Mouse (Mus musculus) right cerebral cortex, postnatal 25 days (tissue): Measurements from ENCODE around the gene Creb3.
"Not testable (repeated sequence)": the region's sequence is repeated elsewhere in the genome, so short reads cannot be mapped to it uniquely, and the experiment has no call there.

Source experiments
- DNase-seq: peaks from one replicate; pipeline ENCODE4 v3.0.0; 2022

The Creb3 gene

DNA sequence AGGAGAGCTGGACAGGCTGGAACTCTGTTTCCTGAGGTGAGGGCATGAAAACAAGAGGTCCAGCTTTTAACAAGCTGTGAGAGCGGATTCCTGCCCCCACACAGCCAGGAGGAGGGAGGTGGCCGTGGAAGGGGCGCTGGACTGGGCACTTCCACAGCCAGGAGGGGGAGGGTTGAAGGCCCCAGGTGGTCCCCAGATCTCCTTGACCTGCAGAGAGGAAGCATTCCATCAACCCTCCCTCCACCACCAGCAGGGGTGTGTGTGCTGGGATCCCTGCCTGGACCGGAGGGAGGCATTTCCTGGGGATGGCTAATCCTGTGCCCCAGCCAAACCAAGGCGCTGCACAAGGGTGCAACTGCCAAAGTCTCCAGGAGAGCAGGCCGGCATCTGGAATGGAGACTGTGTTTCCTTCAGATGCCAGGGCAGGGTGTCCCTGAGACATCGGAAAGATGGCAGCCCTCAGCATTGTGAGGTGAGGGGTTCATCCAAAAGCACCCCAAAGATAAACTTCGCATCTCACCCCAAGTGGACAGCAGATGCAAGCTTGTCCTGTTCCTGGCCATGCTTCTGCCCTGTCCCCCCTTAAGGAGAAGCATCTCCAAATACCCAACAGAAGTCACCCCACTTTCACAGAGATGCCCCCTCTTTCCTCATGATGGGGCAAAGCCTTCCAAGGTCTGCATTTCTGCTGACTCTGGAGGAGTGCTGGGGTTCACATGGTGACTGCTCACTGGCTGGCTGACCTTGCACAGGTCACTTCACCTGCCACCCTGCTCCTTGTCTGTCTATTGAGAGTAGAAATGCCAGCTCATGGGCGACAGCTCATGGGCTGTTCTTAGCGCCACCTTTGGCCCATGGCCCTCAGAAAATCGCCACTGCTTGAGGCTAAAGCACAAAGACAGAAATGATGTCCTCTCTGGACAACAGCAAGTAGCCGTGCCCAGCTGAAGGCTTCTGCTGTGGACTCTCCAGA, 22.6 kb downstream of the Creb3 start, which contains the start of gene Msmp:
TSS of gene Msmp (minus strand) at position 51 of the 973 bp plus-strand sequence.
- no peak for DNase-seq

DNA sequence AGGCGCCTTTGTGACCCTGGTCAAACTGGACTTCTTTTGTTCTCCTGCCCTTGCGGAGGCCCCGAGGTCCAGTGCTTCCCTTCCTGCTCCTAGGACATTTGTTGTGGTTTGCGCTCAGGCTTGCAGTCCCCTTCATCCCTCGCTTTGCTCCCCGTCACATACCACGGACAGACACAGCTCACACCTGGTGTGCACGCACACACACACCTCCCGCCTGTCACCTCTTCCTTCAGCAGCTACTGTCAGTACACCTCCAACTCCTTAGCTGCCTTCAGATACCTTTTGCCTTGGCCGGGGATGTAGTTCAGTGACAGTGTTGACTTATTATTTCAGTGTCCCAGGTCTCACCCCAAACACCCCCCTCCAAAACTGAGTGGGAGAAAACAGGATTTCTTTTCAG, 23.6 kb downstream of the Creb3 start:
- no peak for DNase-seq

DNA sequence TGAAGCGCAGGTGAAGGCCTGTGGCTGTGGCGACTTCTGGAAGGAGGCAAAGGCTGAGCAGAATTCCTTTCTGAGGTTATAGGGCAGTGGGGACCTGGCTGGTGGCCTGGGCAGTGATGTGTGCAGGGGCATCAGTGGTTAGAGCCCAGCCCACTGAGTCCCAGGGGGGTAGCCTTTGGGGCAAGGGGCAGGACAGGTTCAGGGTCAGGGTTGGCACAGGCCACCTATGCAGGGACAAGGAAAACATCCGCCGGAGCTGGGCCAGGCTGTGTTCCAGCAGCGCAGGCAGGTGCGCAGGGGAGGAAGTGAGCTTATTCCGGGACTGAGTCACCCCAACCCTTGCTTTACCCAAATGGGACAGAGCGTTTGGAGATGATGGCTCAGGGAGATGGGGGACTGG, 24.3 kb downstream of the Creb3 start:
- DNase-seq, result no peak

DNA sequence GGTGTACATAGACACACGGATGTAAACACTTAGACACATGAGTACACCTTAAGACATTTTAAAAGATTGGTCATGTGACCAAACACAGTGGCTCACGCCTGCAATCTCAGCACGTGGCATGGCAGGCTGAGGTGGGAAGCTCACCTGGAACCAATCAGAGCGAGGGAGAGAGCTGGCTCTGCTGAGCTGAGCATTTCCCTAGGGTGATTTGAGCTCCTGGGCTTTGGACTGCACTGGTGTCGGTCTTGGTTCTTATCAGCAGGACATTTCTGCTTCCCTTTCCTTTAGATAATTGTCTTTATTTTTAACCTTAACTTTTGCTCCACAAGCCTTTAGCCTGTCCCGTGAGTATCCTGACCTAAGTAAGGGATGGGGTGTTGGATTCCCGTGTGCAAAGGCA, 25.5 kb downstream of the Creb3 start:
- no peak for DNase-seq

DNA sequence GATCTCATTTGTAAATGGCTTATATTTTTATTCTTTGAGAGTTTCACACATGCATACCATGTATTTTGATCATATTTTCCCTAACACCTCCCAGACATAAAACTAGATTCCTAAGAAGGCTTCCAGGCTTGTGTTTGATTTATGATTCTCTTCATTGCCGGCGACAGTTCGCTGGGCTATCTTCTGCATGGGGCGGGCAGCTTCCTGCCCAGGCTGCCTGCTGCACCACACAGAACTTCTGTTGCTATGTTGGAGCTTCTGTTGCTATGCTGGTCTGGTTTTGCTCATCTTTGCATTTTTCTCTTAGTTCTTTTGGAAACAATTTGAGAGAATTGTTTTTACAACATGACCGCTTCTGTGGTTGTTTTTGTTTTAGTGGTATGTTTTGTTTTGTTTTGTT, 29.4 kb downstream of the Creb3 start:
- no peak for DNase-seq

DNA sequence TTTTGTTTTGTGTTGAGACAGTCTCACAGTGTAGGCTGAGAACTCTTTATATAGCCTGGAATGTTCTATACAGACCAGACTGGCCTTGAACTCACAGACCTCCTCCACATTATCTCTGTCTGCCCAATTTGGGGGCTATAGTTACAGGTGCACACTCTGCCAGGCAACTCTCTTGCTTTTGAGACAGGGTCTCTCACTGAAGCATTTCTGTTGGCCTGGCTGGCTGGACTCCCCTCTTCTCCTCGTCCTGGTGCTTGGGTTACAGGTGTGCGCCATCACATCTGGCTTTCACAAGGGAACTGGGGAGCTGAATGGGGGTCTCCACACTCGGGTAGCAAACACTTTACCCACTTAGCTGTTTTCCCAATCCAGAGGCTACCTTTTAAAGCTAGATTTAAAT, 29.8 kb downstream of the Creb3 start:
- DNase-seq, result no peak

DNA sequence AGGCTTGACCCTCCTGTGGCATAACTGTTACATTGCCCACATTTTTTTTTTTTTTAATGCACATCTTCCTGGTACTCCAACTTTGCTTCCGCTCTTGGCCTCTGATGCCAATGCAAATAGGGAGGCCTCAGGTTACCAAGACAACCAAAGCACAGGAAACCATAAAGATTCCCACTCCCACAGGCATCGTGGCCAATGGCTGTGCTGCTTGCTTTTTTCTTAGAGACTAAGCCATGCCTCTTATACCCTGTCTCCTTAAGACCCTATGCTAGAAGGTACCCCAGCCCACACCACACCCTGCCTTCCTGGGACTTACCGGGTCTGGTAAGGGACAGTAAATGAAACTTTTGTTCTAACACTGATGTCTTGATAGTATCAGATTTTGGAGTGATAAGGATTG, 31.3 kb downstream of the Creb3 start:
- no peak for DNase-seq

DNA sequence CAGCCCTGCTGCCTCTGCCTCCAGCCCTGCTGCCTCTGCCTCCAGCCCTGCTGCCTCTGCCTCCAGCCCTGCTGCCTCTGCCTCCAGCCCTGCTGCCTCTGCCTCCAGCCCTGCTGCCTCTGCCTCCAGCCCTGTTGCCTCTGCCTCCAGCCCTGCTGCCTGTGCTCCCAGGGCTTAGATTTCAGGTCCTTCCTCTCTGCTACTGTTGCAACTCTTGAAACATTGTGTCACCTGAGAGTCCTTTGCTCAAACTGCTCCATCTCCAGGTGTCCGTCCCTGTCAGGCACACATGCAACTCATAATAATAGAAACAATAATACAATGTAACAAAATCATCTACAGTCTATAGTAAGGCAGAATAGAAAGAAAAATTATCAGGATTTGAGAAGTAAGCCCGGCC, 34.5 kb downstream of the Creb3 start:
- not testable (repeated sequence) for DNase-seq

DNA sequence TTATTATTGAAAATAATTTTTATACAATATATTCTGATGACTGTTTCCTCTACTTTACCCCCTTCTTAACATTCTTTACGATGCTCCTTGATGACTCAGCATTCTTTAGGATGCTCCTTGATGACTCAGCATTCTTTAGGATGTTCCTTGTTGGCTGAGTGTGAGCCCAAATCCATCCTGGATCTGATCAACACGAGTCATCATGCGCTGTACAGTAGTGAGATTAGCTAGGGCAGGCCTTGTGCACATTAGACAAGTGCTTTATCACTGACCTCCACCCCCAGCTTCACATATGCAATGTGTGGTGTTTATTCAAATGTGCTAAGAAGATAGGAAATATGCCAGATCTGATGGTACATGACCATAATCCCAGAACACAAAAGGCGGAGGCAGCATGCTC, 36.1 kb downstream of the Creb3 start:
- DNase-seq, result no peak

DNA sequence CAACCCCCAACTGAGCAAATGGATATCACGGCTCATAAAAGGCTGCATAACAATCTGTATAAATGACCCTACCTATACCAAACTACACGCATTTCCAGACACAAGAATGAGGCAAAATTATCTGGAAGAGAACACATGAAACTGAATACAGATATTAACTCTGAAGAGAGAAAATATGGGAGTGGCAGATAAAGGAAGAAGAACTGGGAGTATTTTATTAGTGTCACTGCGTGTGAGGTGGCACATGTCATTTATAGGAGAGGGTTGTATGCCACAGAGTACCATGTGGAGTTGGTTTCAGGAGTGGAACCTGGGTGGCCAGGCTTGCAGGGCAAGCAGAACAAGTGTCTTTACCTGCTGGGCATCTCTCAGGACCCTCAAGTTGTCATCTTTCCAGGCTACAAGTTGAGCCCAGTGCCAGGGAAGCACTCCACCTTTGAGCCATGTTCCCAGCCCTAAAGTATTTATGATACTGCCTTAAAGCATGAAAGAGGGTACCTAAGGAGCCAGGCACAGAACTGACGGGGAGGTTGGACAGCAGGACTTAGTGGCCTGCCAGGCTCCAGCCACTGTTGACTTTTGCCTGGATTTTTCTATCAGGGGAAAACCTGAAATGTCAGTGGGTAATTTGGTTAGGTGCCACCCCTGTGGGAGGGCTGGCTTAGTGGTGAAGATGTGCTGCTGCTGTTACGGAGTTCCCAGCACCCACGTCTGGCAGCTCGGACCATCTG, 36.7 kb downstream of the Creb3 start:
- no peak for DNase-seq

DNA sequence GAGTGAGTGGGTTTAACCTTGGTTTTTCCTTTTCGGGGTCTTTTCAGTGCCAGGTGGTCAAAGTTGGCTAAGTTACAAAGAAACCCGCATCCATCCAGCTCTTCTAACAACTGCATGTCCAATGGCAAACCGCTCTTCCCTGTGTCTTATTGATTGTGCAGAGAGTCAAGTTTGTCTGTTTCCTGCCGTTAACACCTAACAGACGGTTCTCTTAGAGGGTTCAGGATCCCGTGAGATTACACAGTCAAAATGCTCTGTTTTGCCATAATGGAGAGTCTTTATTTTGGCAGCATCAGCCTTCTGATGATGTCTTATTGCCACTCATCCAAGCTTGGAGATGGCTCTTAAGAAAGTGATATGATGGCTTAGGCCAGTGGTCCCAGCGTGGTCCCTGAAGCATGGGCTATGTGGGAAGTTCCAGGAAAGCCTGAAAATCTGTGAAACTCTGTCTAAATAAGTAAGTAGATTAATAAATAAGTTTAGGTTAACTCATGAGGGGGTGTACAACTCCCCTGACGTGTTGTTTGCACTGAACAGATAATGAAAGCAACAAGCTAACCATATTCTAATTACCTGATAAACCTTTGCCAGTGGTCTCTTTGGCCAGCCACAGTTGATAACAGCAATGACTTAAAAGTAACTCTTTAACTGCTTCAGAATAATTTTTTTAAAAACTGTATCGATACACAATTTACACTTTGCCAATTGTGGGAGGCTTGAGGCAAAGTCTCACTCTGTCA, 38.2 kb downstream of the Creb3 start:
- DNase-seq, result no peak

DNA sequence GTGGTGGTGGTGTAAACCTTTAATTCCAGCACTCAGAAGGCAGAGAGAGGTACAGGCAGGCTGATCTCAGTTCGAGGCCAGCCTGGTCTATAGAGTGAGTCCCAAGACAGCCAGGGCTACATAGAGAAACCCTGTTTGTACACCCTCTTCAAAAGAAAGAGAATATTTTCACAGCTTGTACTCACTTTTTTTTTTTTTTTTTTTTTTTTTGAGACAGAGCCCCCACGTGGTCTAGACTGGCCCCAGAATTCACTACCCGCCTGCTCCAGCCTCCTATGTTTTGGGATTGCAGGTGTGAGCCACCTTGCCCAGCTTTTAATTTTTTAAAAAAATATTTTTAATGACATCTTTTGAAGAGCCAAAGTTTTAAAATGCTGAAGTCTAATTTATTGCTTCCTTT, 42.0 kb downstream of the Creb3 start:
- no peak for DNase-seq

DNA sequence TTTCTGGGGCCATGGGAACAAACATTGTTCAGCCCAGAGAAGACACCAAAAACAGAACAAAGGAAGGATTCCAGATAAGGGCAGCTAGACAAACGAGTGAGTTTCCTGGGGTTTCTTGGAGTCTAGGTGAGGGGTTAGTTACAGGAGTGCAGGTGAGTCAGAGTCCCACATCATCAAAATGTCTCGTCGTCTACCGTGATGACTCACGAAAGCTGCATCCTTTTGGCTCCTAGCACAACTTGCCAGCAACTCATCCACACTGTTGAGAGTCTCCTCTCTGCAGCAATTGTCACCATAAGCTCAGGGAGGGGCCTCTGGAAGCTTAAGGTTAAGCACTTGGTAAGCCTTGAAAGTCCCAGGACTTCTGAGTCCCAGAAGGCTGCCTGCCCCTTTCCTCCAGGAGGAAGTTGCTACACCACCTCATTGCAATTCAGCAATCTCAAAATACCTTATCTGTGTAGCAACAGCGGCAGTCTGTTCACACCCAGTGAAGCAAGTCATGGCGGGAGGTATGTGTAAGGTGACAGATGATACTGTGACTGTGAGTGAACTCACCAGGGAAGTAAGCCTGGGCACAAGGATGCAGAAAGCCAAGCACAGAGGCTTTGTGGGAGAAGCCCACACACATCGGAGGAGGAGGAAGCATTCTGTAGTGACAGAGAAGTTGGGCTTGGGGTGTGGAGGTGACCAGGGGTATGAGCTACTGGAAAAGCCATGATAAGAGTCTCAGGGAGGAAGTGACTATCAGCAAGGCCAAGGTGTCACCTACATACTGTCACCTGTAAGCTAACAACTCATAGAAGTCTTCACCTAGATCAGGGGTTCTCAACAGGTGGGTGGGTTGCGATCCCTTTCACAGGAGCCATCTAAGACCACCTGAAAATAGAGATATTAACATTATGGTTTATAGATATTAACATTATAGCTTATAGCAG, 42.9 kb downstream of the Creb3 start:
- DNase-seq, result no peak

DNA sequence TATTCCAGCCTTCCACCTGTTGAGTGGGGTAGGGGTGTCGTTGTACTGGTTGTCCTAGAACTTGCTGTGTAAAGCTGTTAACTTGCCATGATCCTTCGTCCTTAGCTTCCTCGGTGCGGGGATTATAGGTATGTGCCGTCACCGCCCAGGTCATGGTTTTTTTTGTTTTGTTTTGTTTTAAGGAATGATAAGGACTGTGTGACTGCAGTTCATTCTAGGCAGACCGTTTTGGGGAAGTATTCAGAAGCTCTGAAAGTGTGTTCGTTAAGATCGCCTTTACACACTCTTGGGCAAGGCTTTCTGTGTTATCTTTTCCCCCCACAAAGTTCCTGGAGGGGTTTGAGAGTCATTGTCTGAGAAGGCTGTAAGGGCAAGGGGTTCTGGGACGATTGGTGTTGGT, 50.4 kb downstream of the Creb3 start:
- no peak for DNase-seq

DNA sequence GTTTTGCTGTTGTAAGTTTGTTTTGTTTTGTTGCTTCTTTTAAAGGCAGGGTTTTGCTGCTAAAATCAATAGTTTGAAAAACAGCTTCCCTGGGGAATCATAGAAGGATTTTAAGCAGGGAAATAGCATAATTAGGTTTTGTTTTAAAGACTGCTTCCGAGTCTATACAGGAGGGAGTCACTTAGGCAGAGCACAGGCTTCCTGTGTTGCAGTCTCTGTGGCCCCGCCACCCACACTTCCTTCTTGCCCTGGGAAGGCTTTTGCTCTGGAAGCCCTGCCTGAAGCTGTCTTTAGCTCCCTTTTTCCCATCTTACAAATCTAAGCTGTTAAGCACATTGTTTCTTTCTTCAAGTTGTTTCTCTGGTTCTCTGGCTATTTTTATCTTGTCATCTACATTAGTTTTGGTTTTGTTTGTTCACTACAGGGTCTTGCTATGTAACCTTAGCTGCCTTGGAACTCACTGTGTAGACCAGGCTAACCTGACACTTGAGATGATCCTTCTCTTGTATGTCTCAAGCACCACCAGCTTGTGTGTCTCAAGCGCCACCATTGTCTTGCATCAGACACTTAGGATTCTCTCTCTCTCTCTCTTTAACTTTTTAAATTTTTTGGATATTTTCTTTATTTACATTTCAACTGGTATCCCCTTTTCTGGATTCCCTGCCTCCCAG, 51.1 kb downstream of the Creb3 start:
- no peak for DNase-seq
